Mouse (Mus musculus): Measurements from ENCODE around the gene Cwc27. TPM values are rescaled to one million over a fixed set of nuclear protein-coding genes. Genes with fewer than 3 reads are reported as not detected.

Gene Cwc27
- polyA plus RNA-seq, 1 experiment from 2014 or later = 15.0 TPM

- Histone ChIP-seq H3K27me3 (replicated peaks; ENCODE audit: insufficient read depth, low read length) (no peaks in the 10 kb centered on the region), H3K9me3 (ENCODE audit: low read length) (no peaks in the 10 kb centered on the region), H3K36me3 (ENCODE audit: insufficient read depth, low read length) (no peaks in the 10 kb centered on the region), H3K4me2 (replicated peaks; ENCODE audit: low read depth, low read length) (no peak within 1 kb of the TSS), H3K4me3 (ENCODE audit: low read depth, low read length) (no peak within 1 kb of the TSS), H3K4me1 (ENCODE audit: insufficient read depth, low read depth, low read length) (no peaks in the 10 kb centered on the region), H3K9ac (replicated peaks; ENCODE audit: low read depth) (no peak within 1 kb of the TSS), H3K27ac (ENCODE audit: low read length) (no peak within 1 kb of the TSS)
- TF ChIP-seq EP300 (IDR thresholded peaks at IDR 0.05) (no peak), CTCF (IDR thresholded peaks at IDR 0.05) (no peak)
- ATAC-seq = no peak
- no peak for DNase-seq (ENCODE audit: low spot score)
- WGBS = 94% methylated on average over 11 of the region's 11 CpGs
Measured at GRCm38 (mm10) chr13:104792184-104792583, 24.8 kb downstream of the Cwc27 start, which contains the start of gene Srek1ip1. Gene Srek1ip1, plus strand, starts transcription at chr13:104792484.

DNA sequence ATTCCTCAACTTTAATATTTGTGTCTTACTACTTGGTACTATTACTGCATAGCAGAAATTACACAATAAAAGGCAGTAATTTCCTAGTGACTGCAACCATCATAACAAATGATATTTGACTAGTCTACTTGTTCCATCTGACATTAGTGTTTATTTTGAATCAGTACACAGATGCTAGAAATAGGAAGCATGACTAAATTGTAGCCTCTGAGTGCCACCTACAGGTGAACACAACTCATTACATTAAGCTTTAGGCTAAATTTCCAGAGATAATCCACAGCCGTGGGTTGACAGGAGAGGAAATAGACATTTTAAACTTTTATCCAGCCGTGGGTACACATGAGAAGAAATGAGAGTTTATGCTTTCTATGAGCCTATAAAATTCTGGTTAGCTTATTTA is 27.3 kb downstream of the Cwc27 start:
- H3K4me2 ChIP-seq (replicated peaks; ENCODE audit: low read depth, low read length) = no peak overlapping the region
- H3K27ac ChIP-seq (ENCODE audit: low read length) = no peak overlapping the region
- no peaks in the 10 kb centered on the region for H3K9me3 ChIP-seq (ENCODE audit: low read length)
- DNase-seq (ENCODE audit: low spot score) = peak; percentile 84
- 7% methylated on average over 2 of the region's 2 CpGs for WGBS
- no peak overlapping the region for H3K4me3 ChIP-seq (ENCODE audit: low read depth, low read length)
- no peaks in the 10 kb centered on the region for H3K36me3 ChIP-seq (ENCODE audit: insufficient read depth, low read length)
- no peak overlapping the region for H3K9ac ChIP-seq (replicated peaks; ENCODE audit: low read depth)
- no peaks in the 10 kb centered on the region for H3K27me3 ChIP-seq (replicated peaks; ENCODE audit: insufficient read depth, low read length)
- ATAC-seq = peak; percentile 35
- H3K4me1 ChIP-seq (ENCODE audit: insufficient read depth, low read depth, low read length) = no peaks in the 10 kb centered on the region
- TF ChIP-seq EP300 (IDR thresholded peaks at IDR 0.05) (peak; percentile 37; the same call in 1 of the 2 replicates), CTCF (IDR thresholded peaks at IDR 0.05) (peak; percentile 91)

GRCm38 (mm10) chr13:104787260-104787659 is 29.7 kb downstream of the Cwc27 start:
- H3K27me3 ChIP-seq (replicated peaks; ENCODE audit: insufficient read depth, low read length) = no peaks in the 10 kb centered on the region
- H3K4me3 ChIP-seq (ENCODE audit: low read depth, low read length) = no peak overlapping the region
- no peak for DNase-seq (ENCODE audit: low spot score)
- WGBS = 91% methylated on average over 4 of the region's 4 CpGs
- H3K27ac ChIP-seq (ENCODE audit: low read length) = no peak overlapping the region
- no peak overlapping the region for H3K4me2 ChIP-seq (replicated peaks; ENCODE audit: low read depth, low read length)
- H3K9me3 ChIP-seq (ENCODE audit: low read length) = 0 out of 2 replicates have a peak, but pooled peaks cover 4% of the 10 kb centered on the region
- TF ChIP-seq CTCF (IDR thresholded peaks at IDR 0.05) (no peak), EP300 (IDR thresholded peaks at IDR 0.05) (no peak)
- H3K4me1 ChIP-seq (ENCODE audit: insufficient read depth, low read depth, low read length) = no peaks in the 10 kb centered on the region
- ATAC-seq = no peak
- no peak overlapping the region for H3K9ac ChIP-seq (replicated peaks; ENCODE audit: low read depth)
- H3K36me3 ChIP-seq (ENCODE audit: insufficient read depth, low read length) = peaks cover 6% of the 10 kb centered on the region; the same call in 1 of the 2 replicates

DNA sequence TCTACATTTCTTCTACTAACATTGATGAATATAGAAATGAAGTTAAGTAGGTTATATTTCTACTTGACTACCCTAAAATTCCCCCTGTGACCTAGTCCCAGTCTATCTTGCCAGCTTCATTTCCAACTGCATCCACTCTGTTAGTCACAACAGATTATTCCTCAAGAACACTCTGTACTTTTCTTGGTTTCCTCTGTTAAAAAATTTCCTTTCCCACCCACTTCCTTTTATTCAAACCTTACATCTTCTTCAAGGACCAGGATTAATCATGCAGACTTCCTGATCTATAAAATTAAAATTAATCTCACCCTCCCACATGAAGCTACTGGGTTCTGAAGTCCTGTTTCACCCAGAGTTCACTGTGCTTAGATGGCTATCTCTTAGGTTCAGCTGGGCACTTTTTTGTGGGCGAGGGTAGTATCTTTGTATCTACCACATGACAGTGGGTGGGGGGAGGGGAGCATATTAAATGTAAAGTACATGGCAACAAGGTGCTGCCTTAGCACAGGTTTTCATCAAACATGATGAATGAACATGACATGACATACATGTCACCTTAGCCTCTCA is 37.8 kb downstream of the Cwc27 start:
- Histone ChIP-seq H3K4me1 (ENCODE audit: insufficient read depth, low read depth, low read length) (no peaks in the 10 kb centered on the region), H3K4me3 (ENCODE audit: low read depth, low read length) (no peak overlapping the region), H3K9ac (replicated peaks; ENCODE audit: low read depth) (no peak overlapping the region), H3K27ac (ENCODE audit: low read length) (no peak overlapping the region), H3K36me3 (ENCODE audit: insufficient read depth, low read length) (peaks cover 4% of the 10 kb centered on the region; the same call in 1 of the 2 replicates), H3K9me3 (ENCODE audit: low read length) (0 out of 2 replicates have a peak, but pooled peaks cover 5% of the 10 kb centered on the region), H3K4me2 (replicated peaks; ENCODE audit: low read depth, low read length) (no peak overlapping the region), H3K27me3 (replicated peaks; ENCODE audit: insufficient read depth, low read length) (no peaks in the 10 kb centered on the region)
- whole genome bisulfite sequencing = 51% methylated on average over 1 of the region's 1 CpGs
- DNase-seq (ENCODE audit: low spot score) = peak; percentile 26
- TF ChIP-seq EP300 (IDR thresholded peaks at IDR 0.05) (peak; percentile 92), CTCF (IDR thresholded peaks at IDR 0.05) (no peak)
- ATAC-seq = peak; percentile 44

- no peak overlapping the region for H3K4me3 ChIP-seq (ENCODE audit: low read depth, low read length)
- TF ChIP-seq CTCF (IDR thresholded peaks at IDR 0.05) (no peak), EP300 (IDR thresholded peaks at IDR 0.05) (no peak)
- no peaks in the 10 kb centered on the region for H3K27me3 ChIP-seq (replicated peaks; ENCODE audit: insufficient read depth, low read length)
- H3K4me2 ChIP-seq (replicated peaks; ENCODE audit: low read depth, low read length) = no peak overlapping the region
- WGBS = 28% methylated on average over 3 of the region's 3 CpGs
- no peaks in the 10 kb centered on the region for H3K4me1 ChIP-seq (ENCODE audit: insufficient read depth, low read depth, low read length)
- H3K27ac ChIP-seq (ENCODE audit: low read length) = no peak overlapping the region
- DNase-seq (ENCODE audit: low spot score) (no peak), ATAC-seq (no peak)
- no peaks in the 10 kb centered on the region for H3K9me3 ChIP-seq (ENCODE audit: low read length)
- H3K36me3 ChIP-seq (ENCODE audit: insufficient read depth, low read length) = no peaks in the 10 kb centered on the region
- no peak overlapping the region for H3K9ac ChIP-seq (replicated peaks; ENCODE audit: low read depth)
Measured at GRCm38 (mm10) chr13:104763193-104763592, 53.7 kb downstream of the Cwc27 start.

DNA sequence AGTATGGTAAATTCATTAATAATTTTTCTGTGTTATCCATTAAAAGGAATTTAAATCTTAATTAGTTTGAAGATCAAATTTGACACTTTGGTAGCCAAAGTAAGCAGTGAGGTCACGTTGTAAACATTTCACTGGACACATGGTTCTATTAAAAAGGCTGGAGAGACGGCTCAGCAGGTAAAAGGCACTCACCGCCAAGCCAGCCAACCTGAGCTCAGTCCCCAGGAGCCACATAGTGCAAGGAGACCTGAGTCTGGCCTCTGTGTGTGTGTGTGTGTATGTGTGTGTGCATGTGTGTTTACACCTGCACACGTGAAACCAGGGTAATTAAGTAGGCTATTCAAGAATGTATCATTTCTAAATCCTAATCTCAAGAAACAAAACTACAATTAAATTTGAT is 54.5 kb downstream of the Cwc27 start:
- 83% methylated on average over 4 of the region's 4 CpGs for WGBS
- Histone ChIP-seq H3K4me2 (replicated peaks; ENCODE audit: low read depth, low read length) (no peak overlapping the region), H3K9me3 (ENCODE audit: low read length) (no peaks in the 10 kb centered on the region), H3K4me3 (ENCODE audit: low read depth, low read length) (no peak overlapping the region), H3K27me3 (replicated peaks; ENCODE audit: insufficient read depth, low read length) (no peaks in the 10 kb centered on the region), H3K36me3 (ENCODE audit: insufficient read depth, low read length) (no peaks in the 10 kb centered on the region), H3K27ac (ENCODE audit: low read length) (no peak overlapping the region), H3K4me1 (ENCODE audit: insufficient read depth, low read depth, low read length) (no peaks in the 10 kb centered on the region), H3K9ac (replicated peaks; ENCODE audit: low read depth) (no peak overlapping the region)
- TF ChIP-seq CTCF (IDR thresholded peaks at IDR 0.05) (no peak), EP300 (IDR thresholded peaks at IDR 0.05) (no peak)
- ATAC-seq (no peak), DNase-seq (ENCODE audit: low spot score) (no peak)

All from lung, postnatal 0 days (tissue).